9 mouse cellular contexts compared by ENCODE assay signal in genomic region chr15:103102068-103102840, GRCm38 (mm10).
DNase-seq lines count a peak whose midpoint lies in the region; ATAC-seq and TF ChIP-seq lines count a peak whose summit lies in the region.
"Had no signal": no experiment of that assay in that cellular context is flagged by ENCODE, and none has a peak within 500 bp of the region (broad histone marks: within the 10 kb centered on the region; RNA-seq: fewer than 3 reads in every experiment).

No protein-coding gene starts in this region.

- WGBS in forebrain, postnatal 0 days = 2% methylated on average over 46 of the region's 46 CpGs
- under 1% methylated on average over 46 of the region's 46 CpGs for WGBS in midbrain, embryonic 10.5 days

- TF ChIP-seq EP300 in CH12.LX (IDR thresholded peaks at IDR 0.05; ENCODE audit: low read length) = no peak

- DNase-seq in CH12.LX (ENCODE audit: extremely low read depth) = peak; percentile 57
- DNase-seq in adrenal gland, adult 18-20 months (ENCODE audit: low spot score in 2 of 2) = peak; percentile 44 to 48
- no peak for DNase-seq in forebrain, postnatal 0 days
- DNase-seq in kidney, adult 18-20 months = peak; percentile 69
- peak; percentile 71 for DNase-seq in midbrain, embryonic 10.5 days (ENCODE audit: low spot score)
- no peak for DNase-seq in right cerebral cortex, postnatal 14 days
- DNase-seq in right cerebral cortex, postnatal 4 days = no peak

- peaks cover 0 to 9% of the 10 kb centered on the region in 2 experiments for H3K36me3 ChIP-seq in CH12.LX (replicated peaks in 1 of 2; ENCODE audit: control insufficient read depth in 1 of 2, insufficient read depth in 1 of 2, low read length in 1 of 2)
- no peaks in the 10 kb centered on the region for H3K36me3 ChIP-seq in forebrain, postnatal 0 days (ENCODE audit: insufficient read depth)
- no peaks in the 10 kb centered on the region for H3K36me3 ChIP-seq in midbrain, embryonic 10.5 days

- peak overlapping the region; percentile 87 for H3K4me2 ChIP-seq in CH12.LX (ENCODE audit: insufficient read depth, low read depth, poor library complexity, severe bottlenecking)
- H3K4me2 ChIP-seq in forebrain, postnatal 0 days (ENCODE audit: low read depth) = peak overlapping the region; percentile 54

- no peak for TF ChIP-seq CTCF in CH12.LX (conservative IDR thresholded peaks at IDR 0.05 in 1 of 2, IDR thresholded peaks at IDR 0.05 in 1 of 2; ENCODE audit: low read depth in 2 of 2, low read length in 2 of 2)
- no peak for TF ChIP-seq CTCF in forebrain, postnatal 0 days (IDR thresholded peaks at IDR 0.05; ENCODE audit: low read depth)

- TF ChIP-seq POLR2A in CH12.LX (IDR thresholded peaks at IDR 0.05; ENCODE audit: low read depth, low read length) = no peak

- no peak overlapping the region for H3K27ac ChIP-seq in CH12.LX (ENCODE audit: insufficient read depth, low read depth)
- H3K27ac ChIP-seq in forebrain, postnatal 0 days (ENCODE audit: low read depth, low read length) = no peak overlapping the region
- H3K27ac ChIP-seq in midbrain, embryonic 10.5 days (replicated peaks) = peak overlapping the region; percentile 70

- peak overlapping the region; percentile 51 to 55 (median 52) for H3K4me3 ChIP-seq in CH12.LX (replicated peaks in 1 of 3; ENCODE audit: low read depth in 2 of 3, low read length in 2 of 3, poor library complexity in 1 of 3)
- peak overlapping the region; percentile 34 for H3K4me3 ChIP-seq in forebrain, postnatal 0 days (ENCODE audit: low read depth, low read length)
- H3K4me3 ChIP-seq in midbrain, embryonic 10.5 days = peak overlapping the region; percentile 63
- H3K4me3 ChIP-seq: erythroblast, embryonic 14.5 days had no signal

- no peaks in the 10 kb centered on the region for H3K9me3 ChIP-seq in CH12.LX (replicated peaks; ENCODE audit: low read length)
- no peaks in the 10 kb centered on the region for H3K9me3 ChIP-seq in forebrain, postnatal 0 days (ENCODE audit: low read length)
- no peaks in the 10 kb centered on the region for H3K9me3 ChIP-seq in midbrain, embryonic 10.5 days (replicated peaks)

- in situ Hi-C loops in CH12.LX (cut with MboI; ENCODE audit: low pct_ligation_motif_present, low pct_unique_long_range_greater_than_20kb, low sequenced_read_pairs) = no loop called here

- no peaks in the 10 kb centered on the region for H3K27me3 ChIP-seq in CH12.LX (replicated peaks)
- H3K27me3 ChIP-seq in forebrain, postnatal 0 days (ENCODE audit: insufficient read depth, low read length) = peaks cover 44% of the 10 kb centered on the region
- H3K27me3 ChIP-seq in midbrain, embryonic 10.5 days (ENCODE audit: low read depth, poor library complexity, severe bottlenecking) = peaks cover 100% of the 10 kb centered on the region

- H3K9ac ChIP-seq in CH12.LX (ENCODE audit: insufficient read depth, low read depth) = peak overlapping the region; percentile 34
- no peak overlapping the region for H3K9ac ChIP-seq in forebrain, postnatal 0 days

- H3K4me1 ChIP-seq in CH12.LX (ENCODE audit: control insufficient read depth in 1 of 2, insufficient read depth in 2 of 2) = peaks cover 4 to 62% of the 10 kb centered on the region in 2 experiments; a peak in 3 of 4 replicates
- no peaks in the 10 kb centered on the region for H3K4me1 ChIP-seq in forebrain, postnatal 0 days (ENCODE audit: insufficient read depth)
- H3K4me1 ChIP-seq in midbrain, embryonic 10.5 days = peaks cover 36% of the 10 kb centered on the region

- dilution Hi-C loops in CH12.LX (cut with MboI; ENCODE audit: extremely low pct_ligation_motif_present, extremely low pct_unique_long_range_greater_than_20kb, low sequenced_read_pairs) = no loop called here

- 0 out of 2 replicates have a peak, but pooled peaks have one; percentile 32 for ATAC-seq in forebrain, postnatal 0 days
- ATAC-seq in megakaryocyte-erythroid progenitor cell, adult 5-6 weeks (replicated peaks; ENCODE audit: low FRiP score, low TSS enrichment, poor library complexity, severe bottlenecking) = no peak

- no peak for TF ChIP-seq RAD21 in CH12.LX (IDR thresholded peaks at IDR 0.05; ENCODE audit: low read depth, low read length)

- H3K79me2 ChIP-seq in CH12.LX (replicated peaks; ENCODE audit: control insufficient read depth, extremely low read depth, insufficient read depth, poor library complexity, severe bottlenecking) = no peaks in the 10 kb centered on the region

TF ChIP-seq in CH12.LX, 34 proteins besides CTCF, POLR2A, EP300 and RAD21:
- 0 out of 2 replicates have a peak, but pooled peaks have one; percentile 33 for TF ChIP-seq MYC (IDR thresholded peaks at IDR 0.05; ENCODE audit: low read depth, low read length)
- peak; percentile 52 for TF ChIP-seq IRF4 (IDR thresholded peaks at IDR 0.05; ENCODE audit: low read depth, low read length)
- no peak for TF ChIP-seq SMC3 (IDR thresholded peaks at IDR 0.05; ENCODE audit: low read depth, low read length)
- no peak for TF ChIP-seq ZNF384 (IDR thresholded peaks at IDR 0.05; ENCODE audit: low read depth, low read length)
- peak; percentile 92 for TF ChIP-seq MAX (IDR thresholded peaks at IDR 0.05; ENCODE audit: low read length)
- TF ChIP-seq ELF1 (IDR thresholded peaks at IDR 0.05; ENCODE audit: low read depth, low read length) = no peak
- TF ChIP-seq ZMIZ1 (IDR thresholded peaks at IDR 0.05; ENCODE audit: low read depth, low read length) = no peak
- no peak for TF ChIP-seq GABPA (IDR thresholded peaks at IDR 0.05; ENCODE audit: insufficient replicate concordance, low read depth, low read length)
- TF ChIP-seq ZC3H11A (IDR thresholded peaks at IDR 0.05; ENCODE audit: low read depth, low read length) = no peak
- no peak for TF ChIP-seq JUND (conservative IDR thresholded peaks at IDR 0.05; ENCODE audit: low read depth, low read length)
- 0 out of 2 replicates have a peak, but pooled peaks have one; percentile 11 for TF ChIP-seq NELFE (IDR thresholded peaks at IDR 0.05; ENCODE audit: low read depth, low read length)
- TF ChIP-seq E2F4 (IDR thresholded peaks at IDR 0.05; ENCODE audit: insufficient replicate concordance, low read depth, low read length) = no peak
- TF ChIP-seq MAFK (IDR thresholded peaks at IDR 0.05; ENCODE audit: insufficient replicate concordance, low read length) = no peak
- peak; percentile 25; the same call in 1 of the 2 replicates for TF ChIP-seq BHLHE40 (IDR thresholded peaks at IDR 0.05; ENCODE audit: low read depth, low read length)
- 0 out of 2 replicates have a peak, but pooled peaks have one; percentile 13 for TF ChIP-seq CHD2 (IDR thresholded peaks at IDR 0.05; ENCODE audit: low read length)
- no peak for TF ChIP-seq CHD1 (IDR thresholded peaks at IDR 0.05; ENCODE audit: low read depth, low read length)
- no peak for TF ChIP-seq JUN (IDR thresholded peaks at IDR 0.05; ENCODE audit: insufficient read depth, low read depth, low read length)
- no peak for TF ChIP-seq HCFC1 (IDR thresholded peaks at IDR 0.05; ENCODE audit: low read depth, low read length)
- TF ChIP-seq POLR2AphosphoS2 (IDR thresholded peaks at IDR 0.05; ENCODE audit: low read depth, low read length) = no peak
- TF ChIP-seq MEF2A (IDR thresholded peaks at IDR 0.05; ENCODE audit: borderline replicate concordance, low read depth, low read length) = peak; percentile 59
- no peak for TF ChIP-seq RCOR1 (conservative IDR thresholded peaks at IDR 0.05; ENCODE audit: low read depth, low read length)
- TF ChIP-seq UBTF (IDR thresholded peaks at IDR 0.05; ENCODE audit: low read depth, low read length) = no peak
- TF ChIP-seq MAZ (IDR thresholded peaks at IDR 0.05; ENCODE audit: low read depth, low read length) = peak; percentile 39; the same call in 1 of the 2 replicates
- TF ChIP-seq TBP (conservative IDR thresholded peaks at IDR 0.05; ENCODE audit: low read depth, low read length) = 0 out of 2 replicates have a peak, but pooled peaks have one; percentile 34
- TF ChIP-seq MXI1 (IDR thresholded peaks at IDR 0.05; ENCODE audit: low read depth, low read length) = peak; percentile 44; the same call in 1 of the 2 replicates
- TF ChIP-seq ETS1 (conservative IDR thresholded peaks at IDR 0.05; ENCODE audit: low read depth, low read length) = no peak
- TF ChIP-seq KAT2A (IDR thresholded peaks at IDR 0.05; ENCODE audit: insufficient replicate concordance, low read length) = no peak
- no peak for TF ChIP-seq ZKSCAN1 (IDR thresholded peaks at IDR 0.05; ENCODE audit: borderline replicate concordance, low read depth, low read length)
- TF ChIP-seq PAX5 (IDR thresholded peaks at IDR 0.05; ENCODE audit: low read length) = no peak
- 0 out of 2 replicates have a peak, but pooled peaks have one; percentile 13 for TF ChIP-seq TCF12 (IDR thresholded peaks at IDR 0.05; ENCODE audit: low read depth, low read length)
- peak; percentile 86 for TF ChIP-seq USF1 (IDR thresholded peaks at IDR 0.05; ENCODE audit: low read depth, low read length)
- no peak for TF ChIP-seq NRF1 (IDR thresholded peaks at IDR 0.05; ENCODE audit: low read depth, low read length)
- TF ChIP-seq USF2 (conservative IDR thresholded peaks at IDR 0.05; ENCODE audit: low read depth, low read length) = peak; percentile 76
- peak; percentile 59; the same call in 1 of the 2 replicates for TF ChIP-seq SIN3A (IDR thresholded peaks at IDR 0.05; ENCODE audit: low read length)

Comparison
In these comparisons a context has a peak if more than half of its experiments do, and no peak if none do; other contexts are left out.
1. DNase-seq: peak in CH12.LX (single experiment), adrenal gland, adult 18-20 months (2 of 2), kidney, adult 18-20 months (single experiment) and midbrain, embryonic 10.5 days (single experiment); none in forebrain, postnatal 0 days (single experiment), right cerebral cortex, postnatal 14 days (single experiment) and right cerebral cortex, postnatal 4 days (single experiment).
2. Peak in every context shown above with its lines, with median percentiles within 50 percentile points of each other: H3K4me3 ChIP-seq.